Mouse (Mus musculus): ENCODE measurements around the gene Tnfsf12.

Tnfsf12 gene

GRCm38 (mm10) chr11:69645860-69646259, 49.8 kb downstream of the Tnfsf12 start:
- no peak for DNase-seq
